ENCODE assay signal across 13 mouse cellular contexts in genomic region chr8:125873250-125873534, GRCm38 (mm10). TPM values are rescaled to one million over a fixed set of nuclear protein-coding genes. Genes with fewer than 3 reads are reported as not detected.
DNase-seq lines count a peak whose midpoint lies in the region; ATAC-seq and TF ChIP-seq lines count a peak whose summit lies in the region.
"Had no signal": no experiment of that assay in that cellular context is flagged by ENCODE, and none has a peak within 500 bp of the region (broad histone marks: within the 10 kb centered on the region; RNA-seq: fewer than 3 reads in every experiment).

No protein-coding gene starts in this region.

- H3K4me1 ChIP-seq in kidney, embryonic 14.5 days (ENCODE audit: control insufficient read depth, insufficient read depth, low read length) = peaks cover 29% of the 10 kb centered on the region
- 0 out of 2 replicates have a peak, but pooled peaks cover 7% of the 10 kb centered on the region for H3K4me1 ChIP-seq in kidney, postnatal 0 days (replicated peaks; ENCODE audit: insufficient read depth, low read length)
- peaks cover 31% of the 10 kb centered on the region for H3K4me1 ChIP-seq in limb, embryonic 13.5 days
- no peaks in the 10 kb centered on the region for H3K4me1 ChIP-seq in cerebellum, adult 2 months (ENCODE audit: control insufficient read depth, insufficient read depth, low read length)

- no peak overlapping the region for H3K4me3 ChIP-seq in kidney, embryonic 14.5 days (ENCODE audit: low read length)
- H3K4me3 ChIP-seq in kidney, postnatal 0 days (replicated peaks; ENCODE audit: low read depth, low read length) = no peak overlapping the region
- H3K4me3 ChIP-seq in limb, embryonic 13.5 days = no peak overlapping the region
- H3K4me3 ChIP-seq in cerebellum, adult 2 months (replicated peaks; ENCODE audit: insufficient read depth, low read depth, low read length) = no peak overlapping the region
- H3K4me3 ChIP-seq: heart, adult 2 months; intestine, embryonic 15.5 days had no signal

- no peak overlapping the region for H3K4me2 ChIP-seq in kidney, embryonic 14.5 days (replicated peaks; ENCODE audit: low read depth, low read length)
- no peak overlapping the region for H3K4me2 ChIP-seq in kidney, postnatal 0 days (ENCODE audit: low read length)
- H3K4me2 ChIP-seq in limb, embryonic 13.5 days (replicated peaks) = no peak overlapping the region
- H3K4me2 ChIP-seq: intestine, embryonic 15.5 days had no signal

- H3K36me3 ChIP-seq in kidney, embryonic 14.5 days (ENCODE audit: control insufficient read depth, insufficient read depth, low read length) = no peaks in the 10 kb centered on the region
- H3K36me3 ChIP-seq in kidney, postnatal 0 days (ENCODE audit: insufficient read depth, low read length) = no peaks in the 10 kb centered on the region
- H3K36me3 ChIP-seq in limb, embryonic 13.5 days = no peaks in the 10 kb centered on the region
- H3K36me3 ChIP-seq: G1E; intestine, embryonic 15.5 days had no signal

- no peak for DNase-seq in kidney, adult 18-20 months
- DNase-seq in kidney, postnatal 0 days (ENCODE audit: low spot score) = no peak
- peak; percentile 48 to 64 for DNase-seq in lung, postnatal 4 days
- no peak for DNase-seq in gastrocnemius, postnatal 10 days
- DNase-seq in thymus, postnatal 0 days (ENCODE audit: low spot score) = no peak
- no peak for DNase-seq in cerebellum, adult 2 months
- DNase-seq: heart, adult 2 months; retina, postnatal 1 day had no signal

- H3K27me3 ChIP-seq in kidney, embryonic 14.5 days (ENCODE audit: control insufficient read depth, insufficient read depth, low read length) = no peaks in the 10 kb centered on the region
- no peaks in the 10 kb centered on the region for H3K27me3 ChIP-seq in kidney, postnatal 0 days (ENCODE audit: insufficient read depth, low read length)
- peaks cover 17% of the 10 kb centered on the region for H3K27me3 ChIP-seq in limb, embryonic 13.5 days
- no peaks in the 10 kb centered on the region for H3K27me3 ChIP-seq in cerebellum, adult 2 months (ENCODE audit: control insufficient read depth, insufficient read depth, low read length)
- H3K27me3 ChIP-seq: intestine, embryonic 15.5 days had no signal

- WGBS in kidney, embryonic 14.5 days = 39% methylated on average over 2 of the region's 2 CpGs
- 42% methylated on average over 2 of the region's 2 CpGs for WGBS in kidney, postnatal 0 days
- 67% methylated on average over 2 of the region's 2 CpGs for WGBS in limb, embryonic 13.5 days
- 62% methylated on average over 2 of the region's 2 CpGs for WGBS in cerebellum, adult 2 months

- peak overlapping the region; percentile 84 for H3K27ac ChIP-seq in kidney, embryonic 14.5 days (ENCODE audit: low read depth, low read length)
- H3K27ac ChIP-seq in kidney, postnatal 0 days = peak overlapping the region; percentile 37; the same call in 1 of the 2 replicates
- peak overlapping the region; percentile 49; the same call in 1 of the 2 replicates for H3K27ac ChIP-seq in limb, embryonic 13.5 days
- no peak overlapping the region for H3K27ac ChIP-seq in cerebellum, adult 2 months (ENCODE audit: insufficient read depth, low read length)
- H3K27ac ChIP-seq: heart, adult 2 months; intestine, embryonic 15.5 days had no signal

- no peak overlapping the region for H3K9ac ChIP-seq in kidney, embryonic 14.5 days (ENCODE audit: low read depth, low read length)
- no peak overlapping the region for H3K9ac ChIP-seq in kidney, postnatal 0 days (ENCODE audit: low read depth, low read length)
- H3K9ac ChIP-seq in limb, embryonic 13.5 days = no peak overlapping the region
- H3K9ac ChIP-seq: intestine, embryonic 15.5 days had no signal

- no peak for TF ChIP-seq POLR2A in cerebellum, adult 2 months (IDR thresholded peaks at IDR 0.05; ENCODE audit: borderline replicate concordance, insufficient read depth, low read length)

- ATAC-seq in kidney, embryonic 14.5 days (ENCODE audit: low FRiP score, low TSS enrichment) = no peak
- no peak for ATAC-seq in kidney, postnatal 0 days (replicated peaks; ENCODE audit: low FRiP score, low read depth)
- no peak for ATAC-seq in limb, embryonic 13.5 days (ENCODE audit: low FRiP score, low read depth)
- ATAC-seq: intestine, embryonic 15.5 days had no signal

- no peaks in the 10 kb centered on the region for H3K9me3 ChIP-seq in kidney, embryonic 14.5 days (ENCODE audit: control insufficient read depth, low read length)
- H3K9me3 ChIP-seq in kidney, postnatal 0 days (replicated peaks; ENCODE audit: low read length) = no peaks in the 10 kb centered on the region
- H3K9me3 ChIP-seq in limb, embryonic 13.5 days = no peaks in the 10 kb centered on the region
- H3K9me3 ChIP-seq: intestine, embryonic 15.5 days had no signal

- TF ChIP-seq CTCF in kidney, postnatal 0 days (IDR thresholded peaks at IDR 0.05; ENCODE audit: low read depth) = no peak
- no peak for TF ChIP-seq CTCF in cerebellum, adult 2 months (IDR thresholded peaks at IDR 0.05; ENCODE audit: borderline replicate concordance, insufficient read depth, low read depth, low read length)

RNA-seq across cellular contexts. Expression of gene Pcnx2, which starts 24.9 kb away (rescaled TPM):
- polyA plus RNA-seq in kidney, embryonic 14.5 days (2014; fragmentation: Nextera tagmentation; extraction: Ambion mirVana) = 0.15 and 0.19 TPM in 2 replicates
- 0.13 and 0.18 TPM in 2 replicates for polyA plus RNA-seq in kidney, postnatal 0 days (2015; fragmentation: Nextera tagmentation; extraction: Ambion mirVana)
- 0.11 and 0.13 TPM in 2 replicates for polyA plus RNA-seq in limb, embryonic 13.5 days (2015; fragmentation: Nextera tagmentation; extraction: Ambion mirVana)
- under 1 TPM; 0.45 to 0.59 TPM for total RNA-seq in gastrocnemius, postnatal 10 days (2021)
- polyA plus RNA-seq in thymus, postnatal 0 days (2015; fragmentation: Nextera tagmentation; extraction: Ambion mirVana) = 0.03 and 0.07 TPM in 2 replicates
- polyA plus RNA-seq in cerebellum, adult 2 months (2012; rRNA removed) = 40.4 and 41.4 TPM in 2 replicates
- polyA plus RNA-seq: C2C12, G1E had no signal

RNA-seq across cellular contexts. Expression of gene Map3k21, which starts 37.1 kb away (rescaled TPM):
- polyA plus RNA-seq in kidney, embryonic 14.5 days (2014; fragmentation: Nextera tagmentation; extraction: Ambion mirVana) = 4.3 and 5.8 TPM in 2 replicates
- 3.9 and 4.4 TPM in 2 replicates for polyA plus RNA-seq in kidney, postnatal 0 days (2015; fragmentation: Nextera tagmentation; extraction: Ambion mirVana)
- polyA plus RNA-seq in limb, embryonic 13.5 days (2015; fragmentation: Nextera tagmentation; extraction: Ambion mirVana) = 0.04 and 0.11 TPM in 2 replicates
- under 1 TPM; 0.21 to 0.41 TPM for total RNA-seq in gastrocnemius, postnatal 10 days (2021)
- 0.03 TPM in 1 of 2 replicates, not detected in the other for polyA plus RNA-seq in thymus, postnatal 0 days (2015; fragmentation: Nextera tagmentation; extraction: Ambion mirVana)
- 1.1 TPM in 2 replicates for polyA plus RNA-seq in cerebellum, adult 2 months (2012; rRNA removed)
- polyA plus RNA-seq: C2C12, G1E had no signal

Comparison
In these comparisons a context has a peak if more than half of its experiments do, and no peak if none do; other contexts are left out.
1. DNase-seq: peak in lung, postnatal 4 days (2 of 2); none in kidney, adult 18-20 months (single experiment), kidney, postnatal 0 days (single experiment), gastrocnemius, postnatal 10 days (single experiment), thymus, postnatal 0 days (single experiment) and cerebellum, adult 2 months (0 of 2).
2. RNA of gene Pcnx2, which starts 24.9 kb away (polyA plus RNA-seq): 40.4 to 41.4 TPM in cerebellum, adult 2 months; 0.15 to 0.19 TPM in kidney, embryonic 14.5 days, 0.13 to 0.18 TPM in kidney, postnatal 0 days, 0.11 to 0.13 TPM in limb, embryonic 13.5 days and 0.03 to 0.07 TPM in thymus, postnatal 0 days; every median in the first group is over 10 times any median in the second.